In genomic region chr16:13819394-13819743, GRCm38 (mm10) we compare ENCODE assay signal across 8 mouse cellular contexts. TPM values are rescaled to one million over a fixed set of nuclear protein-coding genes. Genes with fewer than 3 reads are reported as not detected.
A peak's percentile ranks its signal among the peaks of the same experiment; 100 is the strongest.
DNase-seq lines count a peak whose midpoint lies in the region; ATAC-seq and TF ChIP-seq lines count a peak whose summit lies in the region.

No protein-coding gene starts in this region.

- H3K4me3 ChIP-seq in lung, postnatal 0 days (ENCODE audit: low read depth, low read length), result peak overlapping the region; percentile 76
- H3K4me3 ChIP-seq in embryonic fibroblast, embryonic 13.5 days (ENCODE audit: insufficient read depth, low read length), result peak overlapping the region; percentile 64
- H3K4me3 ChIP-seq in limb, embryonic 11.5 days (ENCODE audit: low read depth, low read length), result peak overlapping the region; percentile 73
- peak overlapping the region; percentile 76 for H3K4me3 ChIP-seq in olfactory bulb, adult 2 months (ENCODE audit: insufficient read depth, low read depth, low read length)

- TF ChIP-seq EP300 in lung, postnatal 0 days (IDR thresholded peaks at IDR 0.05), result no peak

- no peaks in the 10 kb centered on the region for H3K9me3 ChIP-seq in lung, postnatal 0 days (ENCODE audit: low read length)
- H3K9me3 ChIP-seq in limb, embryonic 11.5 days (ENCODE audit: control insufficient read depth, low read length), result no peaks in the 10 kb centered on the region

- under 1% methylated on average over 36 of the region's 36 CpGs for WGBS in lung, postnatal 0 days
- under 1% methylated on average over 36 of the region's 36 CpGs for WGBS in limb, embryonic 11.5 days
- under 1% methylated on average over 36 of the region's 36 CpGs for WGBS in olfactory bulb, adult 2 months

- peaks cover 11% of the 10 kb centered on the region; the same call in 1 of the 2 replicates for H3K4me1 ChIP-seq in lung, postnatal 0 days (ENCODE audit: insufficient read depth, low read depth, low read length)
- H3K4me1 ChIP-seq in embryonic fibroblast, embryonic 13.5 days (ENCODE audit: control insufficient read depth, insufficient read depth, low read length), result peaks cover 5% of the 10 kb centered on the region; the same call in 1 of the 2 replicates
- no peaks in the 10 kb centered on the region for H3K4me1 ChIP-seq in limb, embryonic 11.5 days (ENCODE audit: control insufficient read depth, insufficient read depth, low read length)
- peaks cover 7% of the 10 kb centered on the region for H3K4me1 ChIP-seq in olfactory bulb, adult 2 months (ENCODE audit: control insufficient read depth, insufficient read depth, low read length)

- 0 out of 2 replicates have a peak, but pooled peaks cover 3% of the 10 kb centered on the region for H3K36me3 ChIP-seq in lung, postnatal 0 days (ENCODE audit: insufficient read depth, low read length)
- H3K36me3 ChIP-seq in limb, embryonic 11.5 days (ENCODE audit: control insufficient read depth, insufficient read depth, low read length), result no peaks in the 10 kb centered on the region

- DNase-seq in lung, postnatal 0 days (ENCODE audit: low spot score), result no peak
- DNase-seq in lung, postnatal 10 days, result no peak
- DNase-seq in limb, embryonic 11.5 days (ENCODE audit: low spot score), result no peak
- no peak for DNase-seq in right cerebral cortex, adult 2 months (ENCODE audit: low spot score in 2 of 2)
- no peak for DNase-seq in kidney, adult 18-20 months
- DNase-seq in T-cell, adult 2 months (ENCODE audit: low spot score), result no peak

- TF ChIP-seq CTCF in lung, postnatal 0 days (IDR thresholded peaks at IDR 0.05), result no peak
- TF ChIP-seq CTCF in embryonic fibroblast, embryonic 13.5 days (IDR thresholded peaks at IDR 0.05; ENCODE audit: borderline replicate concordance, insufficient read depth, low read length), result no peak
- no peak for TF ChIP-seq CTCF in olfactory bulb, adult 2 months (IDR thresholded peaks at IDR 0.05; ENCODE audit: insufficient read depth, low read depth, low read length)

- TF ChIP-seq POLR2A in embryonic fibroblast, embryonic 13.5 days (IDR thresholded peaks at IDR 0.05; ENCODE audit: low read depth, low read length), result no peak; the same call in 1 of the 2 replicates
- TF ChIP-seq POLR2A in olfactory bulb, adult 2 months (IDR thresholded peaks at IDR 0.05; ENCODE audit: insufficient read depth, low read depth, low read length), result no peak

- H3K27ac ChIP-seq in lung, postnatal 0 days (ENCODE audit: low read length), result peak overlapping the region; percentile 69
- H3K27ac ChIP-seq in embryonic fibroblast, embryonic 13.5 days (ENCODE audit: insufficient read depth, low read length), result peak overlapping the region; percentile 51
- peak overlapping the region; percentile 26; the same call in 1 of the 2 replicates for H3K27ac ChIP-seq in limb, embryonic 11.5 days (replicated peaks; ENCODE audit: low read depth, low read length)
- peak overlapping the region; percentile 5; the same call in 1 of the 2 replicates for H3K27ac ChIP-seq in olfactory bulb, adult 2 months (ENCODE audit: insufficient read depth, low read depth, low read length)

- ATAC-seq in lung, postnatal 0 days, result peak; percentile 26
- ATAC-seq in limb, embryonic 11.5 days (ENCODE audit: insufficient number of reproducible peaks, low FRiP score, low TSS enrichment, low read depth), result peak; percentile 59

- H3K4me2 ChIP-seq in lung, postnatal 0 days (replicated peaks; ENCODE audit: low read depth, low read length), result peak overlapping the region; percentile 81
- H3K4me2 ChIP-seq in limb, embryonic 11.5 days (ENCODE audit: low read depth, severe bottlenecking), result peak overlapping the region; percentile 84

- H3K27me3 ChIP-seq in lung, postnatal 0 days (replicated peaks; ENCODE audit: insufficient read depth, low read length), result no peaks in the 10 kb centered on the region
- H3K27me3 ChIP-seq in limb, embryonic 11.5 days (ENCODE audit: control insufficient read depth, insufficient read depth, low read length), result no peaks in the 10 kb centered on the region

- H3K9ac ChIP-seq in lung, postnatal 0 days (replicated peaks; ENCODE audit: low read depth), result peak overlapping the region; percentile 83
- peak overlapping the region; percentile 79 for H3K9ac ChIP-seq in limb, embryonic 11.5 days (ENCODE audit: low read length)

RNA-seq across cellular contexts. Expression of gene Ntan1, which starts 0.7 kb away (rescaled TPM):
- polyA plus RNA-seq in lung, postnatal 0 days (2015; fragmentation: Nextera tagmentation; extraction: Ambion mirVana), result 135 and 141 TPM in 2 replicates
- 73.3 and 82.0 TPM in 2 replicates for polyA plus RNA-seq in embryonic fibroblast, embryonic 13.5 days (2011; ENCODE audit: insufficient read length, low read depth, missing spikeins)
- polyA plus RNA-seq in limb, embryonic 11.5 days (2014; fragmentation: Nextera tagmentation; extraction: Ambion mirVana), result 153 and 158 TPM in 2 replicates
- not detected in 2 replicates for polyA plus RNA-seq in olfactory bulb, adult 2 months (2012; ENCODE audit: insufficient read depth, insufficient read length, low replicate concordance, missing spikeins)

RNA-seq across cellular contexts. Expression of gene Rrn3, which starts 38.9 kb away (rescaled TPM):
- polyA plus RNA-seq in lung, postnatal 0 days (2015; fragmentation: Nextera tagmentation; extraction: Ambion mirVana), result 28.1 TPM in 2 replicates
- polyA plus RNA-seq in embryonic fibroblast, embryonic 13.5 days (2011; ENCODE audit: insufficient read length, low read depth, missing spikeins), result 52.4 and 52.5 TPM in 2 replicates
- polyA plus RNA-seq in limb, embryonic 11.5 days (2014; fragmentation: Nextera tagmentation; extraction: Ambion mirVana), result 75.0 and 85.3 TPM in 2 replicates
- not detected in 2 replicates for polyA plus RNA-seq in olfactory bulb, adult 2 months (2012; ENCODE audit: insufficient read depth, insufficient read length, low replicate concordance, missing spikeins)

Comparison
In these comparisons a context has a peak if more than half of its experiments do, and no peak if none do; other contexts are left out.
1. H3K27ac ChIP-seq: peak in every context shown above with its lines; median percentile 69 in lung, postnatal 0 days; 51 in embryonic fibroblast, embryonic 13.5 days; 26 in limb, embryonic 11.5 days; 5 in olfactory bulb, adult 2 months.
2. RNA of gene Ntan1, which starts 0.7 kb away (polyA plus RNA-seq): 153 to 158 TPM in limb, embryonic 11.5 days, 135 to 141 TPM in lung, postnatal 0 days and 73.3 to 82.0 TPM in embryonic fibroblast, embryonic 13.5 days; not detected in olfactory bulb, adult 2 months; every median in the first group is over 10 times any median in the second.
3. Peak in every context shown above with its lines, with median percentiles within 50 percentile points of each other: H3K4me3 ChIP-seq.